Mouse (Mus musculus) midbrain, embryonic 15.5 days (tissue): ENCODE data around the gene Tspan8. TPM values are rescaled to one million over a fixed set of nuclear protein-coding genes. Genes with fewer than 3 reads are reported as not detected.

Experiments
- ATAC-seq: fragments of 200-750 bp; cut with Nextera tagmentation; replicated peaks from 2 replicates; pipeline ENCODE4 v1.8.0; 2017; ENCODE audit warnings: moderate TSS enrichment
- H3K27ac ChIP-seq: fragments of 300-500 bp; sonication (generic); 2 replicates; pipeline ENCODE4 v1.5.1; 2015; ENCODE audit warnings: mild to moderate bottlenecking, inconsistent platforms
- H3K27me3 ChIP-seq: fragments of 300-500 bp; sonication (generic); replicated peaks from 2 replicates; pipeline ENCODE4 v1.6.1; 2015; ENCODE audit warnings: inconsistent platforms
- H3K36me3 ChIP-seq: fragments of 300-500 bp; sonication (generic); replicated peaks from 2 replicates; pipeline ENCODE4 v1.6.1; 2015; ENCODE audit warnings: inconsistent platforms
- H3K4me1 ChIP-seq: fragments of 300-500 bp; sonication (generic); 2 replicates; pipeline ENCODE4 v1.6.1; 2015; ENCODE audit warnings: inconsistent platforms
- H3K4me2 ChIP-seq: fragments of 300-500 bp; sonication (generic); 2 replicates; pipeline ENCODE4 v1.6.1; 2015; ENCODE audit warnings: inconsistent platforms, mild to moderate bottlenecking, moderate library complexity
- H3K4me3 ChIP-seq: fragments of 300-500 bp; sonication (generic); 2 replicates; pipeline ENCODE4 v1.5.1; 2015; ENCODE audit warnings: mild to moderate bottlenecking, inconsistent platforms
- H3K9ac ChIP-seq: fragments of 300-500 bp; sonication (generic); 2 replicates; pipeline ENCODE4 v1.6.1; 2015; ENCODE audit warnings: mild to moderate bottlenecking, inconsistent platforms
- H3K9me3 ChIP-seq: fragments of 300-500 bp; sonication (generic); 2 replicates; pipeline ENCODE4 v1.6.1; 2016; ENCODE audit warnings: inconsistent platforms
- WGBS: fragments of 180-500 bp; shearing (Covaris S2); methylation state at CpG from one replicate; pipeline ENCODE4 v1.1.7; 2015; ENCODE audit warnings: mixed read lengths; 5-methylcytosine and 5-hydroxymethylcytosine counted together
- polyA plus RNA-seq: library from polyadenylated mRNA; unstranded; fragments of >200 nt; fragmentation: Nextera tagmentation; extraction: Ambion mirVana; gene quantifications from 2 replicates; pipeline ENCODE4 v1.2.1, GENCODE M21; 2015

Tspan8 gene
- polyA plus RNA-seq, 1 experiment from 2014 or later: 0.80 TPM

- H3K9me3 ChIP-seq: no peaks in the 10 kb centered on the region
- H3K27ac ChIP-seq: no peak overlapping the region
- H3K27me3 ChIP-seq: no peaks in the 10 kb centered on the region
- H3K4me1 ChIP-seq: no peaks in the 10 kb centered on the region
- H3K9ac ChIP-seq: no peak overlapping the region
- no peak for ATAC-seq
- H3K36me3 ChIP-seq: no peaks in the 10 kb centered on the region
- WGBS: 81% methylated on average over 15 of the region's 15 CpGs
- no peak overlapping the region for H3K4me2 ChIP-seq
- H3K4me3 ChIP-seq: no peak overlapping the region
Observed at GRCm38 (mm10) chr10:115860210-115860880, 43.7 kb downstream of the Tspan8 start.

DNA sequence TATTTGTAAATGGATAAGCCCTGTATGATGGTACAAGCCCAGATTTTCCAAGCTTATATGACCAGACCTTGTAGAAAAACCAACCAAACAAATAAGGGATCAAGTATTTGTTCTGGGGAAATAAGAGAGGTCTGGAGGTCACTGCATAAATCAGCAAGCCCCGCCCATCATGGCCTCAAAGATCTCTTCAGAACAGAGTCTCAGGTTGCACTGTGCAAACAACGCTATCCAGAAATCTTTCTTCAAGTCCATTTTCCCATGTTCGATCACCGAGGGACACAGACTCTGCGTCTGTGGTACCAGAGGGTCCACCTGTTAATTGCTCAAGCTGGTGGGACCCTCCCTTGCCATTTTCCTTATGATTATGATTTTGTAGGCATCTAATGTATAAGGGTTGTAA is 45.3 kb downstream of the Tspan8 start:
- no peak overlapping the region for H3K27ac ChIP-seq
- H3K9ac ChIP-seq: no peak overlapping the region
- whole genome bisulfite sequencing: 92% methylated on average over 5 of the region's 5 CpGs
- ATAC-seq: no peak
- H3K4me3 ChIP-seq: no peak overlapping the region
- H3K27me3 ChIP-seq: no peaks in the 10 kb centered on the region
- H3K4me1 ChIP-seq: no peaks in the 10 kb centered on the region
- no peak overlapping the region for H3K4me2 ChIP-seq
- no peaks in the 10 kb centered on the region for H3K36me3 ChIP-seq
- no peaks in the 10 kb centered on the region for H3K9me3 ChIP-seq

DNA sequence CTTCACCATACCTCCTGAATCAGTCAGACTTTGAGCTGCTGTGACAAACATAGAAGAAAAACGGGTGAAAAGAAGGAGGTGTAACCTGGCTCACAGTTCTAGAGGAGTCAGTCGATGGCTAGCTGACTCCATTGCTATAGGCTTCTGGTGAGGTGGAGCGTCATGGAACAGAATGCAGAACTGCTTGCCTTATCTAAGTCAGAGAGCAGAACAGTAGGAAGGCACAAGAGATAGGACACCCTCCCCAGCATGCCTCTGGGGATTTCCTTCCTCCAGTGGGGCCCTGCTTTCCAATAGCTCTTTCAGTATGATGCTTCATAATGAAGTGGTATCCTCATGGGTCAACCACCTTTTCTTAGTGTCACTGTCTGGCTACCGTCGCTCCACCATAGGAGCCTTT is 66.1 kb downstream of the Tspan8 start:
- Histone ChIP-seq H3K36me3 (no peaks in the 10 kb centered on the region), H3K9ac (no peak overlapping the region), H3K4me1 (no peaks in the 10 kb centered on the region), H3K27me3 (no peaks in the 10 kb centered on the region), H3K4me3 (no peak overlapping the region), H3K9me3 (no peaks in the 10 kb centered on the region), H3K4me2 (no peak overlapping the region), H3K27ac (no peak overlapping the region)
- WGBS: 93% methylated on average over 5 of the region's 5 CpGs
- no peak for ATAC-seq

- H3K9me3 ChIP-seq: no peaks in the 10 kb centered on the region
- no peak overlapping the region for H3K4me3 ChIP-seq
- no peaks in the 10 kb centered on the region for H3K27me3 ChIP-seq
- no peak overlapping the region for H3K4me2 ChIP-seq
- H3K36me3 ChIP-seq: no peaks in the 10 kb centered on the region
- no peak for ATAC-seq
- no peaks in the 10 kb centered on the region for H3K4me1 ChIP-seq
- H3K9ac ChIP-seq: no peak overlapping the region
- 74% methylated on average over 4 of the region's 4 CpGs for WGBS
- H3K27ac ChIP-seq: no peak overlapping the region
Observed at GRCm38 (mm10) chr10:115891924-115892323, 75.3 kb downstream of the Tspan8 start.

- H3K9ac ChIP-seq: no peak overlapping the region
- no peak for ATAC-seq
- no peak overlapping the region for H3K27ac ChIP-seq
- no peak overlapping the region for H3K4me2 ChIP-seq
- H3K4me1 ChIP-seq: no peaks in the 10 kb centered on the region
- no peaks in the 10 kb centered on the region for H3K9me3 ChIP-seq
- H3K36me3 ChIP-seq: no peaks in the 10 kb centered on the region
- WGBS: 79% methylated on average over 6 of the region's 6 CpGs
- H3K27me3 ChIP-seq: no peaks in the 10 kb centered on the region
- H3K4me3 ChIP-seq: no peak overlapping the region
Observed at GRCm38 (mm10) chr10:115892973-115893372, 76.3 kb downstream of the Tspan8 start.

DNA sequence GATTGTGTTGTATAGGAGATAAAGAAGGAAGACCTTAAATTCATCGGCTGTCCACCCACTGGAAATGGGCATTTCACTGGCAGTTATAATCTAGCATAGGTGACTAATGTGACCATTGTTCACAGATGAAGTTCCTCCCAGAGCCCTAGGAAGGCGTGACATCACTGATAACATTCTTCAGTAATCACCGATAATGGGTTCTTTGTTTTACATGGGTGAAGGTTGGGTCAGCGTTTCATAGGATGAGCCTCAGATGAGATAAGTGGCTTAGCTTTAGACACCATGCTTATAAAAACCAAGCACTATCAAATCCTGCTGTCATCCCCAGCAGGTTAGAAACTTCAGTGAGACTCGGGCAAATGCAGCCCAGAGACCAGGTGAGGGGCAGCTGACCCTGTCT is 77.4 kb downstream of the Tspan8 start:
- Histone ChIP-seq H3K9ac (no peak overlapping the region), H3K36me3 (no peaks in the 10 kb centered on the region), H3K9me3 (no peaks in the 10 kb centered on the region), H3K4me2 (no peak overlapping the region), H3K4me3 (no peak overlapping the region), H3K4me1 (no peaks in the 10 kb centered on the region), H3K27me3 (no peaks in the 10 kb centered on the region), H3K27ac (no peak overlapping the region)
- WGBS: 87% methylated on average over 5 of the region's 5 CpGs
- no peak for ATAC-seq

DNA sequence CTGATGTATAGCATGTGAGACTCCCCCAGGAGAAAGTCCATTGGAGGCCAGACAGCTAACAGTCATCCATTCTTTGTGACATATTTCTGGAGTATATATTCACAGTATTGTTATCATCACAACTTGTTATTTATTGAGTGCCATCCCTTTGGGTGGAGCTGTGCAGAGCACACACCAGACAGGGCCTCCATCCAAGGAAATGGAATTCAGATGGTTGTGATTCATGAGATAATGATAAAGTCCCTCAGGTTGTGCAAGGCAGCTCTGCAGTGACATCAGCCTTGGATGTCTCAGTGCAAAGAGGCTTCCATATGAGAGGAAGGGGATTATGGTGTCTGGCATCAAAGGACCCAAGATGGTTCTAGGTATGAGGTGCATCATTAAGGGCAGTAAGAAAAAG is 80.1 kb downstream of the Tspan8 start:
- ATAC-seq: no peak

GRCm38 (mm10) chr10:115897235-115897634 is 80.6 kb downstream of the Tspan8 start:
- Histone ChIP-seq H3K9ac (no peak overlapping the region), H3K4me1 (no peaks in the 10 kb centered on the region), H3K27ac (no peak overlapping the region), H3K27me3 (no peaks in the 10 kb centered on the region), H3K36me3 (no peaks in the 10 kb centered on the region), H3K9me3 (no peaks in the 10 kb centered on the region), H3K4me3 (no peak overlapping the region), H3K4me2 (no peak overlapping the region)
- no peak for ATAC-seq
- 83% methylated on average over 7 of the region's 7 CpGs for WGBS

More for the DNA sequence above, 80.1 kb downstream of the Tspan8 start:
- no peak overlapping the region for H3K27ac ChIP-seq
- no peaks in the 10 kb centered on the region for H3K36me3 ChIP-seq
- no peaks in the 10 kb centered on the region for H3K9me3 ChIP-seq
- H3K4me1 ChIP-seq: no peaks in the 10 kb centered on the region
- H3K4me3 ChIP-seq: no peak overlapping the region
- H3K4me2 ChIP-seq: no peak overlapping the region
- no peaks in the 10 kb centered on the region for H3K27me3 ChIP-seq
- H3K9ac ChIP-seq: no peak overlapping the region

Other genes with a start within 250 kb of the Tspan8 start
- gene A930009A15Rik, start 246.8 kb upstream of the Tspan8 start, polyA plus RNA-seq: 0.64 and 0.67 TPM in 2 replicates
- gene Lgr5, start 229.1 kb upstream of the Tspan8 start, polyA plus RNA-seq: 1.6 and 2.0 TPM in 2 replicates
- gene Ptprr, start 201.4 kb downstream of the Tspan8 start, polyA plus RNA-seq: 16.6 and 17.6 TPM in 2 replicates